ENCODE assay signal across 10 mouse cellular contexts in the genomic region with DNA sequence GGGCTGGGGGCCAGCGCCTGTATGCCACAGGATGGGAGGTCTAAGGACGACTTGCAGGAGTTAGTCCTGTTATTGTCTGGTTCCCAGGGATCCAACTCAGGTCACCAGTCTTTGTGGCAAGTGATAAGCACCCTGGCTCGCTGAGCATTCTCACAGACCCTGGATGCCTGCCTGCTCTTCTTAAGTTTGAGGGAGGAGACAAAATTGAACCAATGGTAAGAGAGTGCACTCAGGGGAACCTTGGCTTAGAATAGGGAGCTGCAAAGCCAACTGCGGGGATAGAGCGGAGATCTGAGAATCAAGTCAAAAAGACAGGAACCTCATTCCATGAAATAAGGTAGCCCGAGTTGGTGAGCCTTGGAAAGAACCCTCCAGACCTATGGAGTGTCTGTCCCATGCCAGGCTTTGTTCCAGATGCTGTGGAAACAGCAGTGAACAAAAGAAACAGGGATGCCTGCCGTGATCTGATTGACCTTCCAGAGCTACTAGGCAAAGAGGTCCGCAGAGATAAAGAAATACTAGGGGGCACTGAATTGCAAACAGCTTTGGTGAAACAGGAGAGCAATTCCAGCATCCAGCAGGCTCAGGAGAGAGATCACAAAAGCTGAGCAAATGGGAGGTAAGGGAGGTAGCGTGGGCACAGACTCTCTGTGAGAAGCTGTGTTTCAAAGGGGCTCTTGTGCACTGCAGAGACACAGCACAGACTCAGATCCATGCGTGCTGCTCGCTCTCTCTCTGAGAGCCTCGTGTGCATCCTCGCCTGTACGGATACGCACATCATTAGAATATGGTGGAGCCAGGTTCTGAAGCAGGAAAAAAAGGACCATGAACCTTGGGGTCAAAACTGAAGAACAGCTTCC.
DNase-seq lines count a peak whose midpoint lies in the region; ATAC-seq and TF ChIP-seq lines count a peak whose summit lies in the region.
"Had no signal": no experiment of that assay in that cellular context is flagged by ENCODE, and none has a peak within 500 bp of the region (broad histone marks: within the 10 kb centered on the region; RNA-seq: fewer than 3 reads in every experiment).

No protein-coding gene starts in this region.

- WGBS in kidney, postnatal 0 days, result 51% methylated on average over 15 of the region's 15 CpGs
- WGBS in kidney, embryonic 14.5 days, result 48% methylated on average over 15 of the region's 15 CpGs
- WGBS in hindbrain, embryonic 12.5 days, result 21% methylated on average over 15 of the region's 15 CpGs
- WGBS in neural tube, embryonic 13.5 days, result 25% methylated on average over 15 of the region's 15 CpGs
- WGBS in thymus, adult 2 months, result 89% methylated on average over 15 of the region's 15 CpGs

- H3K9ac ChIP-seq in kidney, postnatal 0 days (ENCODE audit: low read depth, low read length), result 0 out of 2 replicates have a peak overlapping the region, but pooled peaks have one; percentile 9
- no peak overlapping the region for H3K9ac ChIP-seq in kidney, embryonic 14.5 days (ENCODE audit: low read depth, low read length)
- H3K9ac ChIP-seq in hindbrain, embryonic 12.5 days, result peak overlapping the region; percentile 15; the same call in 1 of the 2 replicates
- peak overlapping the region; percentile 34 for H3K9ac ChIP-seq in neural tube, embryonic 13.5 days
- H3K9ac ChIP-seq: embryonic facial prominence, embryonic 15.5 days; liver, embryonic 13.5 days had no signal

- no peaks in the 10 kb centered on the region for H3K27me3 ChIP-seq in kidney, postnatal 0 days (ENCODE audit: insufficient read depth, low read length)
- no peaks in the 10 kb centered on the region for H3K27me3 ChIP-seq in kidney, embryonic 14.5 days (ENCODE audit: control insufficient read depth, insufficient read depth, low read length)
- H3K27me3 ChIP-seq in hindbrain, embryonic 12.5 days, result no peaks in the 10 kb centered on the region
- no peaks in the 10 kb centered on the region for H3K27me3 ChIP-seq in neural tube, embryonic 13.5 days
- no peaks in the 10 kb centered on the region for H3K27me3 ChIP-seq in thymus, adult 2 months (ENCODE audit: control insufficient read depth, insufficient read depth, low read length)
- H3K27me3 ChIP-seq: embryonic facial prominence, embryonic 15.5 days; liver, embryonic 13.5 days had no signal

- H3K9me3 ChIP-seq in kidney, postnatal 0 days (replicated peaks; ENCODE audit: low read length), result no peaks in the 10 kb centered on the region
- H3K9me3 ChIP-seq in kidney, embryonic 14.5 days (ENCODE audit: control insufficient read depth, low read length), result no peaks in the 10 kb centered on the region
- no peaks in the 10 kb centered on the region for H3K9me3 ChIP-seq in hindbrain, embryonic 12.5 days (replicated peaks)
- H3K9me3 ChIP-seq in neural tube, embryonic 13.5 days, result no peaks in the 10 kb centered on the region
- H3K9me3 ChIP-seq: embryonic facial prominence, embryonic 15.5 days; liver, embryonic 13.5 days had no signal

- DNase-seq in kidney, postnatal 0 days (ENCODE audit: low spot score), result no peak
- peak; percentile 70 for DNase-seq in gastrocnemius, adult 18-20 months (ENCODE audit: low spot score)
- no peak for DNase-seq in thymus, adult 2 months
- DNase-seq in thymus, postnatal 14 days, result no peak
- no peak for DNase-seq in left cerebral cortex, adult 11 months (ENCODE audit: low spot score)
- DNase-seq: liver, embryonic 13.5 days had no signal

- no peaks in the 10 kb centered on the region for H3K36me3 ChIP-seq in kidney, postnatal 0 days (ENCODE audit: insufficient read depth, low read length)
- H3K36me3 ChIP-seq in kidney, embryonic 14.5 days (ENCODE audit: control insufficient read depth, insufficient read depth, low read length), result no peaks in the 10 kb centered on the region
- no peaks in the 10 kb centered on the region for H3K36me3 ChIP-seq in hindbrain, embryonic 12.5 days
- no peaks in the 10 kb centered on the region for H3K36me3 ChIP-seq in neural tube, embryonic 13.5 days
- H3K36me3 ChIP-seq in thymus, adult 2 months (ENCODE audit: control insufficient read depth, insufficient read depth, low read length), result no peaks in the 10 kb centered on the region
- H3K36me3 ChIP-seq: embryonic facial prominence, embryonic 15.5 days; liver, embryonic 13.5 days had no signal

- no peak for TF ChIP-seq CTCF in kidney, postnatal 0 days (IDR thresholded peaks at IDR 0.05; ENCODE audit: low read depth)
- no peak for TF ChIP-seq CTCF in thymus, adult 2 months (IDR thresholded peaks at IDR 0.05; ENCODE audit: borderline replicate concordance, control insufficient read depth, extremely low read depth, insufficient read depth, low read length, poor library complexity)

- TF ChIP-seq POLR2A in thymus, adult 2 months (IDR thresholded peaks at IDR 0.05; ENCODE audit: control insufficient read depth, extremely low read depth, insufficient read depth, low read length, poor library complexity), result no peak

- H3K4me3 ChIP-seq in kidney, postnatal 0 days (replicated peaks; ENCODE audit: low read depth, low read length), result no peak overlapping the region
- H3K4me3 ChIP-seq in kidney, embryonic 14.5 days (ENCODE audit: low read length), result no peak overlapping the region
- peak overlapping the region; percentile 10; the same call in 1 of the 2 replicates for H3K4me3 ChIP-seq in hindbrain, embryonic 12.5 days
- 0 out of 2 replicates have a peak overlapping the region, but pooled peaks have one; percentile 4 for H3K4me3 ChIP-seq in neural tube, embryonic 13.5 days
- no peak overlapping the region for H3K4me3 ChIP-seq in thymus, adult 2 months (ENCODE audit: control insufficient read depth, insufficient read depth, low read length)
- H3K4me3 ChIP-seq: embryonic facial prominence, embryonic 15.5 days; liver, embryonic 13.5 days had no signal

- peak overlapping the region; percentile 47 for H3K27ac ChIP-seq in kidney, postnatal 0 days
- no peak overlapping the region for H3K27ac ChIP-seq in kidney, embryonic 14.5 days (ENCODE audit: low read depth, low read length)
- H3K27ac ChIP-seq in hindbrain, embryonic 12.5 days, result no peak overlapping the region
- 0 out of 2 replicates have a peak overlapping the region, but pooled peaks have one; percentile 43 for H3K27ac ChIP-seq in neural tube, embryonic 13.5 days (replicated peaks)
- no peak overlapping the region for H3K27ac ChIP-seq in thymus, adult 2 months (ENCODE audit: control insufficient read depth, insufficient read depth, low read length)
- H3K27ac ChIP-seq: embryonic facial prominence, embryonic 15.5 days; liver, embryonic 13.5 days had no signal

- H3K4me1 ChIP-seq in kidney, postnatal 0 days (replicated peaks; ENCODE audit: insufficient read depth, low read length), result peaks cover 10% of the 10 kb centered on the region; the same call in 1 of the 2 replicates
- no peaks in the 10 kb centered on the region for H3K4me1 ChIP-seq in kidney, embryonic 14.5 days (ENCODE audit: control insufficient read depth, insufficient read depth, low read length)
- peaks cover 9% of the 10 kb centered on the region; the same call in 1 of the 2 replicates for H3K4me1 ChIP-seq in hindbrain, embryonic 12.5 days
- H3K4me1 ChIP-seq in neural tube, embryonic 13.5 days (replicated peaks), result peaks cover 15% of the 10 kb centered on the region
- H3K4me1 ChIP-seq in thymus, adult 2 months (replicated peaks; ENCODE audit: control insufficient read depth, insufficient read depth, low read length), result no peaks in the 10 kb centered on the region

- no peak overlapping the region for H3K4me2 ChIP-seq in kidney, postnatal 0 days (ENCODE audit: low read length)
- H3K4me2 ChIP-seq in kidney, embryonic 14.5 days (replicated peaks; ENCODE audit: low read depth, low read length), result no peak overlapping the region
- H3K4me2 ChIP-seq in hindbrain, embryonic 12.5 days (replicated peaks), result peak overlapping the region; percentile 45
- H3K4me2 ChIP-seq in neural tube, embryonic 13.5 days, result peak overlapping the region; percentile 47
- H3K4me2 ChIP-seq: embryonic facial prominence, embryonic 15.5 days; liver, embryonic 13.5 days had no signal

- no peak for ATAC-seq in kidney, postnatal 0 days (replicated peaks; ENCODE audit: low FRiP score, low read depth)
- ATAC-seq in kidney, embryonic 14.5 days (ENCODE audit: low FRiP score, low TSS enrichment), result no peak
- ATAC-seq in hindbrain, embryonic 12.5 days (ENCODE audit: low FRiP score), result peak; percentile 82
- ATAC-seq in neural tube, embryonic 13.5 days (ENCODE audit: low read depth), result peak; percentile 87

Comparison
In these comparisons a context has a peak if more than half of its experiments do, and no peak if none do; other contexts are left out.
1. H3K27ac ChIP-seq: peak in kidney, postnatal 0 days (single experiment) and neural tube, embryonic 13.5 days (single experiment); none in kidney, embryonic 14.5 days (single experiment), hindbrain, embryonic 12.5 days (single experiment) and thymus, adult 2 months (single experiment).
2. ATAC-seq: peak in hindbrain, embryonic 12.5 days (single experiment) and neural tube, embryonic 13.5 days (single experiment); none in kidney, postnatal 0 days (single experiment) and kidney, embryonic 14.5 days (single experiment).
3. H3K4me2 ChIP-seq: peak in hindbrain, embryonic 12.5 days (single experiment) and neural tube, embryonic 13.5 days (single experiment); none in kidney, postnatal 0 days (single experiment) and kidney, embryonic 14.5 days (single experiment).
4. H3K4me3 ChIP-seq: peak in hindbrain, embryonic 12.5 days (single experiment) and neural tube, embryonic 13.5 days (single experiment); none in kidney, postnatal 0 days (single experiment), kidney, embryonic 14.5 days (single experiment) and thymus, adult 2 months (single experiment).